Mouse (Mus musculus) kidney, adult 8-10 months (tissue): ENCODE measurements around the gene Hes1.
"Not testable (repeated sequence)": the region's sequence is repeated elsewhere in the genome, so short reads cannot be mapped to it uniquely, and the experiment has no call there.

ENCODE experiments used
- DNase-seq, 2 experiments: peaks; one replicate each; pipeline ENCODE4 v3.0.0; 2022

Hes1 gene

GRCm38 (mm10) chr16:30073317-30073716 lies 9.1 kb downstream of the Hes1 start:
- no peak for DNase-seq

- DNase-seq, result no peak
Measured at GRCm38 (mm10) chr16:30081498-30081897, 17.3 kb downstream of the Hes1 start.

DNA sequence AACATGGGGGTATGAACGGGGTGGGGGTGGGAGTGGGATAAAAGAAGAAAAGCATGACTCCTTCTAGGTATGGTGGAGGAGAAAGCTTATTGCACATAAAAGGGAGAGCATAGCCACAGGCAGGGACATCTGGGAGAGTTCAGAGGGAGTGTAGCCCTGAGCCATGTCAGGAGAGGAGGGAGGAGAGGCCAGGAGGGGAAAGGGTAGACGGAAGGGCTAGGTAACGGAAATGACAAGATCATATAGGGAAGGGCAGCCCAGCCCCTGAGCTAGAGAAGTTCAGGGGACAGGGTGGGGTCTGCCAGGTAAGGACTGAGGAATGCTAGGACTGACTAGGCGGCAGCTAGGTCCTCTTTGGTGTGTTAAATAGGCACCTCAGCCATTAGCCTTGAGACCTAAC lies 17.8 kb downstream of the Hes1 start:
- no peak for DNase-seq

- no peak for DNase-seq
Measured at GRCm38 (mm10) chr16:30082965-30083364, 18.8 kb downstream of the Hes1 start.

DNA sequence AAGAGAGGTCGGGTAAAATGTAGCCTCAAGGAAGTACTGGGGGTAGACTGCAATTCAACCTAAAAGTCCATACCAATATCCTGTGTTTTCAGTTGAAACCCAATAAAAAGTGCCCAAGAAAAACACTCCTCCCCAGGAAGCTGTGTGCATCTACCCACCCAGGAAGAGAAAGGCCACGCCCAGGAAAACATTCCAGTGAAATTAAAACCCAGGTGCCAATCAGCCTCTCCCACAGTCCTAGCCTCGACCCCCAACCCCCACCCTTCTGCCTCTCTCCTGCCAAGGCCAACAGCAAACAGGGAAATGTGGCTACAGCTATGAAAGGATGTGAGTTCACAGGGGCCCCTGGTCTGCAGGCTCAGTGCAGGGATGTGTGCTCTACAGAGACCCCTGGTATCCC lies 19.4 kb downstream of the Hes1 start:
- DNase-seq, result no peak

- no peak for DNase-seq
Measured at GRCm38 (mm10) chr16:30088646-30089045, 24.5 kb downstream of the Hes1 start.

DNA sequence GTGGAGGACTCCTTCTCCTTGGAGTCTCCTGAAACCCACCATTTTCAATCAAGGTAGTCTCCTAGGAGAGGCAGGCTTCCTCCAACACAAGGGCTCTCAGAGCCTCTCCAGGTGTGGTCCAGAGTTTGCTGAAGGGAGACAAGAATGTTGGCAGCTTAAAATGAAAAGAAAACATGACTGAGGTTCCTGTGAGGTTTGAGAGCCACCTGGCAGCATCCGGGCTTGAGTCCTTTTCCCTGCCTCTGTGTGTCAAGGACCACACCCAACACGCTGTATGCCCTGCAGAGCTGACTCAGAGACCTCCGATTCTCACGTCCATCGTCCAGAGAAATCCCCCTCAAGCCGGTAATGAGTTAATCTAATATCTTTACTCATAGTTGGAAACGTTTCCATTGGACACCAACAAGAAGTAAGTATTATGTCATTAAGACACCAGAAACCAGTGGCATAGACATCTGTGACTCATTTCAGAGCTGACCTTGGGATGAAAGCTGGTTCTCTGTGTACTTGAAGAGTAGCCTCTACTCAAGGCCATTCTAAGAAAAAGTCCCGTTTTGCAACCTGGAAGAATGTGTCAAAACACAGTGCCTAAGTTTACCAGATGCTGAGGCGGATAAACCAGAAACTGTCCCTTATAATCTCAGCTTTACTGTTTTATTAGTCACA lies 26.1 kb downstream of the Hes1 start:
- no peak for DNase-seq

- no peak for DNase-seq
Measured at GRCm38 (mm10) chr16:30096050-30096449, 31.9 kb downstream of the Hes1 start.

- no peak for DNase-seq
Measured at GRCm38 (mm10) chr16:30096475-30096874, 32.3 kb downstream of the Hes1 start.

DNA sequence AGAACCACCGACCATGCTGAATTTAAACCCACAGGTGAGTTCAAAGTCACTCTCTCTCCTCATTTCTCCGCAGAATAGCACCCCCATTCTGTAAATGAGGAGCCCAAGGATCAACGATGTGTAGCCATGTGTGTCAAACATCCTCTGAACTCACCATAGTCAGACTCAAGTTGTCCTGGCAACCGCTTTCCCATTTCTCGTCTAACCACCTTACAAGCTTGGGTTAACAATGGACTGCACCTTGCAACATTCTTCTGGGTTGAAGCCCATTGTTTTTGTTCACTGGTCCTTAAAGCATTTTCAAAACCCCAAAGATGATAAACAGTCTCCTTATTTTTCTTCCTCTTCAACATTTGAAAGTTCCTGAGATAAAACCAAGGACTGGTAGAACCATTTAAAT lies 34.9 kb downstream of the Hes1 start:
- no peak for DNase-seq

DNA sequence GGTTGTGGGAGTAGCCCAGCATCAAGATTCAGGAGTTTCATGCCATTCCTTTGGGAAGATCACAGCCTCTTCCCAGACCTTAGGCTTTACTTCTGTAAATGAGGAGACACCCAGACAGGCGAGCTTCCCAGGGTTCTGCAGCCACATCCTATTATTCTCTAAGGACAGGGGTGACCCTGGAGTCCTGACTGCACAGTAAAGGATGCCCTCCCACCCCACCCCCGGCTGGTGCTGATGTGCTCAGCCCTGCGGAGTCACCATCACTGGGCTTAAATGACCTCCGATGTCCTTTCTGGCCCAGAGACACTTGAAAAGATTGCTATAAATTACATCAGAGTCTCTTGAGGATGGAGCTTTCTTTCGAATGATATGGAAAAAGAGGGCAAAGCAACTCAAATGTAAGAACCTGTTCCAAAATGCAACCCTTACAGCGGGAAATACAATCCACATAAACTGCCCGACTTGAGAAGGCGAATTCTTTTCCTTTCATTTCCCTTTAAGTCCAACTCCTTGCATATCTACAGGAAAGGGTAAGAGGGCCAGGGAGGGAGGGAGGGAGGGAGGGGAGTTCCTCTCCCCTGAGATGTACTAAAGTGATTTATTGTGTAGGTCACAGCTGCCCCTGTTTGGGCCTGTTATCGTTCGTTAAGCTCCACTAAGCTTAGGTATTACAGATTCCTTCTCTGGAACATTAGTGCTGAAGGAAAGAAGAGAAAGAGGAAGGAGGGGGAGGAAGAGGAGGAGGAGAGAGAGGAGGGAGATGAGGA lies 38.1 kb downstream of the Hes1 start:
- peak in 1 of 2 experiments; percentile 35 for DNase-seq

GRCm38 (mm10) chr16:30102982-30103381 lies 38.8 kb downstream of the Hes1 start:
- peak in 1 of 2 experiments; percentile 23 for DNase-seq

- DNase-seq, result no peak
Measured at GRCm38 (mm10) chr16:30103495-30103894, 39.3 kb downstream of the Hes1 start.

DNA sequence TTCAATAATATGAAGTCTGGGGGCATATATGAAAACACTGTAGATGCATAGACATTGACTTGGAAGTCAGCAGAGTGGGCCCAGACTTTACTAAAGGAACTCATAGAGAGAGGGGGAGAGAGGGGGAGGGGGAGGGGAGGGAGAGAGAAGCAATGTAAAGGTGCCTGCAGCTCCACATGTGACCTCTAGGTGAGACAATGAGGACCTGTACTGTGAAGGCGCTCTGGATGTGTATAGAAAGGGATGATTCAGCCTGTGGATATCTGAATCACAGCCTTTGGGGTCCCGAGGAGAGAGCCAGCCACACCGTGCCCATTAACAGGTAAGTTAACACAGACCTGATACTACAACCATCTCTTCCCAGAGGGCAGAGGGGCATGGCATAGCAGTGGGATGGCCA lies 40.2 kb downstream of the Hes1 start:
- DNase-seq, result no peak

DNA sequence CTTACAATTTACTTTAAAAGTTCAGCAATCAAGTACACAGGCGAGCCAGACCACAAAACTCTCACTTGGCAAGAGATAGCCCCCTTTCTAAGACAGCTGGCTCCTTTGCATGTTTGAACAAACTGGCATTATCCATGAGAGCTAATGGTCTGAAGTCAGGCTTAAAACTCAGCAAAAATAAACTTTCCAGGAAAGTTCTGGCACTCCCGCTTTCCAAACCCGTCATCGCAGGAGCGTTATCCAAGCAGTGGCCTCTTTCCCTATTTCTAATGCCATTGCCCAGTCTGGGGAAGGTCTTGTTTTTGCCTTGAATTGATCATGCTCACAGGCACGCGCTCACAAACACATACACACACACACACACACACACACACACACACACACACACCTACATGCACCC lies 41.3 kb downstream of the Hes1 start:
- no peak for DNase-seq

GRCm38 (mm10) chr16:30108167-30108566 lies 44.0 kb downstream of the Hes1 start:
- DNase-seq, result not testable (repeated sequence)

- DNase-seq, result peak in 1 of 2 experiments; percentile 22
Measured at GRCm38 (mm10) chr16:30110466-30110865, 46.3 kb downstream of the Hes1 start.

DNA sequence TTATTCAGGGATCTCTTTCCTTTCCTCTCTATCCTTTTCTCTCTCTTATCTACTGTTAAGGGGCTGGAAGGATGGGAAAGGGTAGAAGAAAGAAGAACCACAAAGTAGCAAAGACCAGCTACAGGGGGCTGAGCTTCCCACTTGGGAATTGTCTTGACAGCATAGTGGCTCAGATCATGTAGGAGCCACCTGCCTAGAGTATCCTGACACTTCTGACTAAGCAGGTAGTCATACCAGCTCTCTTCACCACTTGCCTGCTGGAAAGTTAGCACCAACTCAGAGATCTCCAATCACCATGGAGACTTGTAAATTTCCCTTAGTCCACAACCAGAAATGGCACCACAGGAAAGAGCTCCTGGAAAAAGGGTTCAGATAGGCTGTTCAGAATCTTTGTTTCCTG lies 46.9 kb downstream of the Hes1 start:
- DNase-seq, result no peak

- DNase-seq, result no peak
Measured at GRCm38 (mm10) chr16:30111566-30111965, 47.4 kb downstream of the Hes1 start.

DNA sequence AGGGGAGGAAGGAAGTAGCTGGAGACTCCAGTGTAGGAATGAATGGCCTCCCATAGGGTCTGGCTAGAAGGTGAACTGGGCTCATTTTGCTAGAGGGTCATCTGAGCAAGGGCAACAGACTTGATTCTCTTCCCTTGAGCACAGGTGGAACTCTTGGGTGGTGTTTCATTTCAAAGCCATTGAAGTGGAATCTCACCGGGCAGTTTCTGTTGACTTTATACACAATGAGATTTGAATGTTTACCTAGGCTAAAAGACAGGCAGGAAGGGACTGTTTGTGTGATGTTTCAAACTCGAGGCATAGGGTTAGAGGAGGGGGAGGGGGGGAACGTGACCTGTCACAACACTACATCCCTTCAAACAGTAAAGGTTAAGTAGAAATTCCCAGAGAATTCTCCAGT lies 49.0 kb downstream of the Hes1 start:
- no peak for DNase-seq

GRCm38 (mm10) chr16:30113800-30114199 lies 49.6 kb downstream of the Hes1 start:
- DNase-seq, result no peak

GRCm38 (mm10) chr16:30114451-30114850 lies 50.3 kb downstream of the Hes1 start:
- DNase-seq, result peak; percentile 61 to 63
